Mouse (Mus musculus) MEL (cell line): ENCODE measurements around the gene Hbq1b. TPM values are rescaled to one million over a fixed set of nuclear protein-coding genes. Genes with fewer than 3 reads are reported as not detected.

Source experiments
- DNase-seq: peaks from one replicate; pipeline ENCODE4 v3.0.0; 2011; ENCODE audit warnings: low read depth, low spot score
- H3K27ac ChIP-seq: 2 replicates; pipeline ENCODE4 v1.5.1; 2012; ENCODE audit warnings: low read depth, mild to moderate bottlenecking, control low read depth, low read length, moderate library complexity; ENCODE audit not compliant: control insufficient read depth
- H3K27me3 ChIP-seq, 2 experiments: fragments of 150-350 bp in 1 of 2; sonication (generic) in 1 of 2; 2 replicates each; pipeline ENCODE4 v1.6.1; 2012; ENCODE audit warnings: low read length in 2 of 2, mild to moderate bottlenecking in 2 of 2, improper control_type of control experiment in 1 of 2, moderate library complexity in 1 of 2; ENCODE audit not compliant: insufficient read depth in 2 of 2, control insufficient read depth in 1 of 2
- H3K36me3 ChIP-seq, 2 experiments: 2 replicates each; pipeline ENCODE4 v1.6.1; 2012 to 2014; ENCODE audit warnings: low read length in 2 of 2, improper control_type of control experiment in 1 of 2, inconsistent platforms in 1 of 2, mild to moderate bottlenecking in 1 of 2; ENCODE audit not compliant: insufficient read depth in 2 of 2, control insufficient read depth in 1 of 2
- H3K4me1 ChIP-seq, 2 experiments: fragments of 150-350 bp in 1 of 2; sonication (generic) in 1 of 2; 2 replicates each; pipeline ENCODE4 v1.6.1; 2012; ENCODE audit warnings: low read length in 2 of 2, improper control_type of control experiment in 1 of 2, mild to moderate bottlenecking in 1 of 2; ENCODE audit not compliant: insufficient read depth in 2 of 2, control insufficient read depth in 1 of 2
- H3K4me3 ChIP-seq, 2 experiments: fragments of 150-350 bp in 1 of 2; sonication (generic) in 1 of 2; 2 replicates each; pipeline ENCODE4 v1.5.1; 2012; ENCODE audit warnings: low read depth in 2 of 2, low read length in 2 of 2, mild to moderate bottlenecking in 2 of 2, moderate library complexity in 2 of 2, control low read depth in 1 of 2, improper control_type of control experiment in 1 of 2; ENCODE audit not compliant: control insufficient read depth in 1 of 2, insufficient read depth in 1 of 2
- H3K79me2 ChIP-seq: 2 replicates; pipeline ENCODE4 v1.6.1; 2012; ENCODE audit warnings: mild to moderate bottlenecking, low read length, moderate library complexity; ENCODE audit not compliant: control insufficient read depth, poor library complexity, insufficient read depth
- H3K9ac ChIP-seq: 2 replicates; pipeline ENCODE4 v1.6.1; 2012; ENCODE audit warnings: low read depth, mild to moderate bottlenecking, control low read depth, low read length, moderate library complexity; ENCODE audit not compliant: control insufficient read depth, poor library complexity, severe bottlenecking
- H3K9me3 ChIP-seq: fragments of 150-350 bp; sonication (generic); replicated peaks from 2 replicates; pipeline ENCODE4 v1.6.1; 2012; ENCODE audit warnings: mild to moderate bottlenecking, low read length, improper control_type of control experiment, moderate library complexity; ENCODE audit not compliant: insufficient read depth
- BHLHE40 ChIP-seq: IDR thresholded peaks from 2 replicates; pipeline ENCODE4 v1.6.1; 2012; ENCODE audit warnings: low read depth, mild to moderate bottlenecking, inconsistent platforms, low read length, improper control_type of control experiment, borderline replicate concordance
- CHD2 ChIP-seq: IDR thresholded peaks from 2 replicates; pipeline ENCODE4 v1.6.1; 2011; ENCODE audit warnings: low read length, improper control_type of control experiment
- CTCF ChIP-seq, 3 experiments: IDR thresholded peaks in 2 of 3; conservative IDR thresholded peaks in 1 of 3; 2 replicates each; pipeline ENCODE4 v1.5.1; 2011 to 2012; ENCODE audit warnings: low read length in 3 of 3, low read depth in 2 of 3, mild to moderate bottlenecking in 2 of 3, improper control_type of control experiment in 1 of 3, inconsistent platforms in 1 of 3, mixed read lengths in 1 of 3, moderate library complexity in 1 of 3; ENCODE audit not compliant: control insufficient read depth in 1 of 3, insufficient read depth in 1 of 3, poor library complexity in 1 of 3, severe bottlenecking in 1 of 3
- E2F4 ChIP-seq: IDR thresholded peaks from 2 replicates; pipeline ENCODE4 v1.6.1; 2011; ENCODE audit warnings: low read depth, low read length, improper control_type of control experiment, borderline replicate concordance
- ELF1 ChIP-seq: IDR thresholded peaks from 2 replicates; pipeline ENCODE4 v1.6.1; 2014; ENCODE audit warnings: low read depth, mild to moderate bottlenecking, inconsistent platforms, low read length, improper control_type of control experiment, moderate library complexity
- EP300 ChIP-seq, 2 experiments: IDR thresholded peaks; 2 replicates each; pipeline ENCODE4 v1.6.1; 2011; ENCODE audit warnings: improper control_type of control experiment in 2 of 2, low read length in 2 of 2, low read depth in 1 of 2, mild to moderate bottlenecking in 1 of 2
- ETS1 ChIP-seq: IDR thresholded peaks from 2 replicates; pipeline ENCODE4 v1.6.1; 2012; ENCODE audit warnings: low read depth, mild to moderate bottlenecking, inconsistent platforms, low read length, improper control_type of control experiment, moderate library complexity
- HCFC1 ChIP-seq: IDR thresholded peaks from 2 replicates; pipeline ENCODE4 v1.6.1; 2012; ENCODE audit warnings: low read depth, mild to moderate bottlenecking, inconsistent platforms, low read length, improper control_type of control experiment, moderate library complexity
- JUND ChIP-seq: IDR thresholded peaks from 2 replicates; pipeline ENCODE4 v1.6.1; 2011; ENCODE audit warnings: low read depth, mild to moderate bottlenecking, improper control_type of control experiment, low read length
- KAT2A ChIP-seq: conservative IDR thresholded peaks from 2 replicates; pipeline ENCODE4 v1.6.1; 2012; ENCODE audit warnings: low read depth, low read length, improper control_type of control experiment, inconsistent platforms
- MAFK ChIP-seq: IDR thresholded peaks from 2 replicates; pipeline ENCODE4 v1.6.1; 2011; ENCODE audit warnings: low read depth, mild to moderate bottlenecking, low read length, improper control_type of control experiment, borderline replicate concordance
- MAX ChIP-seq: IDR thresholded peaks from 2 replicates; pipeline ENCODE4 v1.6.1; 2011; ENCODE audit warnings: low read length, improper control_type of control experiment
- MXI1 ChIP-seq: IDR thresholded peaks from 2 replicates; pipeline ENCODE4 v1.6.1; 2011; ENCODE audit warnings: mild to moderate bottlenecking, low read depth, low read length, improper control_type of control experiment
- MYB ChIP-seq: IDR thresholded peaks from 2 replicates; pipeline ENCODE4 v1.6.1; 2011; ENCODE audit warnings: mild to moderate bottlenecking, low read depth, low read length, improper control_type of control experiment
- MYC ChIP-seq: IDR thresholded peaks from 2 replicates; pipeline ENCODE4 v1.6.1; 2011; ENCODE audit warnings: low read depth, mild to moderate bottlenecking, low read length, improper control_type of control experiment, moderate library complexity
- RAD21 ChIP-seq: IDR thresholded peaks from 2 replicates; pipeline ENCODE4 v1.6.1; 2011; ENCODE audit warnings: mild to moderate bottlenecking, low read depth, low read length, improper control_type of control experiment
- RCOR1 ChIP-seq: IDR thresholded peaks from 2 replicates; pipeline ENCODE4 v1.6.1; 2012; ENCODE audit warnings: low read depth, mild to moderate bottlenecking, inconsistent platforms, low read length, improper control_type of control experiment
- SIN3A ChIP-seq: IDR thresholded peaks from 2 replicates; pipeline ENCODE4 v1.6.1; 2012; ENCODE audit warnings: low read length, improper control_type of control experiment, inconsistent platforms
- SMC3 ChIP-seq: IDR thresholded peaks from 2 replicates; pipeline ENCODE4 v1.6.1; 2011; ENCODE audit warnings: low read depth, low read length, improper control_type of control experiment
- TAL1 ChIP-seq: IDR thresholded peaks from 2 replicates; pipeline ENCODE4 v1.6.1; 2012; ENCODE audit warnings: mild to moderate bottlenecking, inconsistent platforms, low read length, moderate library complexity, mixed read lengths
- TBP ChIP-seq: IDR thresholded peaks from 2 replicates; pipeline ENCODE4 v1.8.0; 2011; ENCODE audit warnings: low read depth, low read length, improper control_type of control experiment
- TCF12 ChIP-seq: IDR thresholded peaks from 2 replicates; pipeline ENCODE4 v1.6.1; 2014; ENCODE audit warnings: low read depth, mild to moderate bottlenecking, inconsistent platforms, low read length, improper control_type of control experiment, moderate library complexity
- UBTF ChIP-seq: IDR thresholded peaks from 2 replicates; pipeline ENCODE4 v1.6.1; 2012; ENCODE audit warnings: low read depth, mild to moderate bottlenecking, inconsistent platforms, low read length, improper control_type of control experiment, moderate library complexity, borderline replicate concordance; ENCODE audit not compliant: insufficient read depth
- USF1 ChIP-seq: IDR thresholded peaks from 2 replicates; pipeline ENCODE4 v1.6.1; 2014; ENCODE audit warnings: low read depth, mild to moderate bottlenecking, inconsistent platforms, low read length, improper control_type of control experiment, moderate library complexity
- USF2 ChIP-seq, 2 experiments: IDR thresholded peaks; 2 replicates each; pipeline ENCODE4 v1.6.1; 2011 to 2012; ENCODE audit warnings: improper control_type of control experiment in 2 of 2, low read length in 2 of 2, borderline replicate concordance in 1 of 2, inconsistent platforms in 1 of 2, low read depth in 1 of 2, mild to moderate bottlenecking in 1 of 2; ENCODE audit not compliant: insufficient read depth in 1 of 2
- ZC3H11A ChIP-seq: IDR thresholded peaks from 2 replicates; pipeline ENCODE4 v1.6.1; 2012; ENCODE audit warnings: low read depth, mild to moderate bottlenecking, inconsistent platforms, low read length, improper control_type of control experiment
- ZKSCAN1 ChIP-seq: IDR thresholded peaks from 2 replicates; pipeline ENCODE4 v1.6.1; 2012; ENCODE audit warnings: low read depth, mild to moderate bottlenecking, inconsistent platforms, low read length, improper control_type of control experiment, moderate library complexity
- ZNF384 ChIP-seq: IDR thresholded peaks from 2 replicates; pipeline ENCODE4 v1.6.1; 2012; ENCODE audit warnings: low read depth, mild to moderate bottlenecking, inconsistent platforms, low read length, improper control_type of control experiment
- polyA plus RNA-seq, 2 experiments: library from polyadenylated mRNA; stranded (reverse) in 1 of 2; unstranded in 1 of 2; fragments of >175 nt in 1 of 2; fragments of >200 nt in 1 of 2; gene quantifications; 2 replicates each; pipeline versions ENCODE4 v1.2.1 to v1.2.4; 2012; ENCODE audit warnings: low replicate concordance in 2 of 2, low read depth in 1 of 2; ENCODE audit not compliant: insufficient read length in 2 of 2, insufficient read depth in 1 of 2, missing spikeins in 1 of 2
- total RNA-seq: library from RNA; depleted of rRNA; stranded (reverse); fragments of 300-350 nt; gene quantifications from 2 replicates; pipeline ENCODE4 v1.2.3, GENCODE M21; 2012

The Hbq1b gene
- total and polyA plus RNA-seq, 3 experiments = 2.3 to 6.5 TPM; not detected in 1

DNA sequence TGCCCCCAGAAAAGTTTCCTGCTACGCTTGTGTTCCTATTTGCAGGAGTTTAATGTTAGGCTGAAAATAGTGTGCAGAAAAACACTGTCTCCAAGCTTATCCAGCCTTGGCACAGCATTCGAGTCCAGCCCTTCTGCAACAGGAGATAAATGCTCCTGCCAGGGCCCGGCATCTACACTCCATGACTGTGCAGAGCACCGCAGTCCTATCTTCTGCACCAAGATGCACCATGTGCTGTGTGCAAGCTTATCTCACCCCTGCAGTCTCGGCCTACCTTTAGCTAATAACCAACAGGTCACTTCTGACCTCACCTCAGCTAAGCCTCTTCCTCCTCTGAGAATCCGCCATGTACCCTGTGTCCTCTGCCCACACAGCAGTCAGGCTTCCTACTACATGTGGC is 41.2 kb upstream of the Hbq1b start (continued):
- no peak for TF ChIP-seq UBTF
- TF ChIP-seq RAD21 = no peak
- no peak for TF ChIP-seq ZKSCAN1
- peak; percentile 66 for TF ChIP-seq BHLHE40
- TF ChIP-seq TBP = no peak
- TF ChIP-seq JUND = peak; percentile 83; the same call in 1 of the 2 replicates
- TF ChIP-seq ELF1 = peak; percentile 46; the same call in 1 of the 2 replicates
- TF ChIP-seq TAL1 = peak; percentile 100
- peak; percentile 90 for TF ChIP-seq SIN3A
- peak; percentile 47; the same call in 1 of the 2 replicates for TF ChIP-seq MAX
- TF ChIP-seq USF1 = no peak; the same call in 1 of the 2 replicates
- TF ChIP-seq ETS1 = peak; percentile 97
- peak; percentile 80; the same call in 1 of the 2 replicates for TF ChIP-seq MAFK
- no peak for TF ChIP-seq E2F4
- TF ChIP-seq TCF12 = peak; percentile 100
- peak; percentile 51 for TF ChIP-seq ZNF384

DNA sequence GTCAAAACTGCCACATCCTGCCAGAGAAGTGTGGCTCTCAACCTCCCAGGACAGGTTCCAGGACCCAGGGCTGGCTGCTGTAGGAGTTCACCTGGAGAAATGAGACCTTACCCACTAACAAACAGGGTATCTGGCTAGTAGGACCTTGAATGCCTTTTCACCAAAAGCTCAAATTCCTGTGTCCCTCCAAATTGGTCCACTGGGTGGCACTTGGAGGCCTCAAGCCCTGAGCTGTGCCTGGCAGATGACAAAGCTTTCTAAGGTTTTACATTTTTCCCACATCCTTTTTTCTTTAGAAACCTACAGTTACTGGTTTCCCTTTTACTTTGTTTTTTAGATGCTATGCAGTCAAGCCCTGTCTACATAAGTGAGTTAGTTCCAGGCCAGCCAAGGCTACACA is 39.7 kb upstream of the Hbq1b start:
- H3K27ac ChIP-seq = peak overlapping the region; percentile 2; the same call in 1 of the 2 replicates
- no peaks in the 10 kb centered on the region for H3K9me3 ChIP-seq
- peaks cover 38 to 67% of the 10 kb centered on the region in 2 experiments for H3K4me1 ChIP-seq
- TF ChIP-seq ZNF384 (no peak), KAT2A (no peak), SMC3 (peak; percentile 70), MAX (no peak), TAL1 (no peak), HCFC1 (no peak), EP300 (IDR thresholded peaks at IDR 0.05; ENCODE audit: low read depth in 1 of 2, low read length in 2 of 2) (0 out of 4 replicates have a peak, but pooled peaks of 1 of the 2 experiments have one; percentile 19), USF2 (IDR thresholded peaks at IDR 0.05; ENCODE audit: borderline replicate concordance in 1 of 2, insufficient read depth in 1 of 2, low read depth in 1 of 2, low read length in 2 of 2) (no peak), RAD21 (peak; percentile 64), CHD2 (no peak), MYC (no peak), TCF12 (0 out of 2 replicates have a peak, but pooled peaks have one; percentile 26), RCOR1 (no peak), ZC3H11A (peak; percentile 32; the same call in 1 of the 2 replicates), MXI1 (no peak), JUND (no peak), CTCF (IDR thresholded peaks at IDR 0.05 in 2 of 3, conservative IDR thresholded peaks at IDR 0.05 in 1 of 3; ENCODE audit: control insufficient read depth in 1 of 3, insufficient read depth in 1 of 3, low read depth in 2 of 3, low read length in 3 of 3, poor library complexity in 1 of 3, severe bottlenecking in 1 of 3) (peak; percentile 22 to 73 (median 50); a peak in 5 of 6 replicates), MYB (no peak), ELF1 (no peak)
- no peak overlapping the region for H3K4me3 ChIP-seq
- peaks cover 0 to 67% of the 10 kb centered on the region in 2 experiments; a peak in 2 of 4 replicates for H3K36me3 ChIP-seq
- DNase-seq = peak; percentile 62
- H3K9ac ChIP-seq = no peak overlapping the region
- no peaks in the 10 kb centered on the region for H3K79me2 ChIP-seq
- H3K27me3 ChIP-seq = no peaks in the 10 kb centered on the region
